Mouse (Mus musculus): ENCODE data around the gene Txnrd2.

The Txnrd2 gene

DNA sequence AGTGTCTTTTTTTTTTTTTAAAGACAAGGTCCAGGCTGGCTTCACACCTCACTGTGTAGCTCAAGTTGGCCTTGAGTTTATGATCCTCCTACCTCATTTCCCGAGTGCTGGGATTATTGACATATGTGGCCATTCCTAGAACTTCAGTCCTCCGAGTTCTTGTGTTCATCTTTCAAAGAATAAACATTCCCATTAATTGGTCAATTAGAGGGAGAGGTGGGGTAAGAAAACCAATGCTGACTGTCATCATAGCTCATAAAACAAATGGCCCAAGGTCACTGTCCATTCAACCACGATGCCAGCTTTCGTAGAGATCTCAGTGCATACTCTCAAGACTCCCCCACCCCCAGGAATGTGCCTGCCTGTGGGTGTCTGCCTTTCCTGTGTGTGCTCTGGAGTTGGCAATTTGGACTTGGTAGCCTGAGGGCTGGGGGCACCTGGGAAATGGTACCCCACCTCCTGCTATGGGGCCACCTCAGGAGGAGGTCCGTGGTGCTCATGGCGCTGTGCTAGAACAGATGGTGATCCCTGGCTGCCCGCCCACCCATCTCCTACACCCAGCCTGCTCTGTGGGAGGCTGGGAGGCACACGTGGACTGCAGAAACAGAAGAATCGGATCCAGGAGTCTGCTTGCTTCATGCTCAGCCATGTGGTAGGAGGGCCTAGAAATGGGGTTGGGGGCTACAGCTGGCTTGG is 25.4 kb downstream of the Txnrd2 start:
- ATAC-seq (ENCODE audit: low TSS enrichment): peak; percentile 64

DNA sequence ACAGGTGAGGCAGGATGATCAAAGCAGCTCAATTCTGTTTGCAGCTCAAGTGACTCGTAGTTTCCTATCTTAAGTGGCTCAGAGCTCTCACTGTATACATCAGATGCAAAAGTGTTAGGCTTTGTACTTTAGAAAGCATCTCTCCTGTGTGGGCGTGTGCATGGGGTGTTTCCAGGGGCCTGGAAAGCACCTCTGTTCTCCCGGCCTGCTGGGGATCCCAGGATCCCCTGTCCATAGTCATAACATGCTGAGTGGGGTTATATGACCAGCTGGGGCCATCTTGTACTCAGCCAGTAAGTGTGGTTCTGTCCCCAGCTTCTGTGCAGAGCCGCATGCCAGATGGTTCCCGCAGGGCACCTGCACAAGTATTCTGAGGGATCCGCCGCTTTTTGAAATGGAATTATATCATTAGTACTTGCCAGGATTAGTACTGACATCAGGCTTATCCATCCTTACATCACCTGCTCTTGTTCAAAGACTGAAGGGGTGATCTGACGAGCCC is 26.2 kb downstream of the Txnrd2 start:
- peak; percentile 59 for ATAC-seq (ENCODE audit: low TSS enrichment)

DNA sequence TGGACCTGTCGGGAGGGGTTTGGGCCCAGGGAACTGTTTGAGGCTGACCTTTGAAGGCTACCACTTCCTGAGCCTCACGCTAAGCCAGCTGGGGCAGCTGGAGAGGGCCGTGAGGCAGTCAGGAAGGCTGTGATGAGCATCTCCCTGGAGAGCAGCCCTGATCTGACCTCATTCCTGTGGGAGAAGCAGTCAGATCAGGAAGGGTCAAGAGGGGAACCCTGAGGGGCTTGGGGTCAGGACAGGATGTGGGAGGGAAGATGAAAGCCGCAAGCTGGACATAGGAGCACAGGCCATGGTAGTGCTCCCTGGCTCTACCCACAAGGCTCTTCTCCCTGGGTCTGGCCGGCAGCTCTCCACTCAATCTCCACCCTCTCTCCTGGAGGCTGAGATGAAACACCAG is 27.7 kb downstream of the Txnrd2 start:
- ATAC-seq (ENCODE audit: low TSS enrichment): no peak

DNA sequence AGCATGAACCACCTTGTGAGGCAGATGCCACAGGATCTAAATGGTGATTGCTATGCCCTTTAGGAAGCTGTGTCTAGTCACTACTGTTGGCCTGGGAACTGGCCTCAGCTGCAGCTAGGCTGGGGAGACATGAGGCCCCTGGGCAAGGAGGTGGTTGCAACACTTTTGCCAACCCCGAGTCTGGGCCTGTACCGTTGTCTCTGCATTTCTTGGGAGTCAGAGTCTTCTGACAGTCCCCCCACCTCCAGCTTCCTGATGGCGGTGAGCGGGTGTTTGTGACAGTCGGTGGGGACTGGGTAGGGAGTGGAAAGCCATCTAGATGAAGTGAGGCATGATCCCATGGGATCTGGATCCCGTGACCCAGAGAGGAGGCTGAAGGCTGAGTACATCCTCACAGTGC is 29.2 kb downstream of the Txnrd2 start:
- no peak for ATAC-seq (ENCODE audit: low TSS enrichment)

DNA sequence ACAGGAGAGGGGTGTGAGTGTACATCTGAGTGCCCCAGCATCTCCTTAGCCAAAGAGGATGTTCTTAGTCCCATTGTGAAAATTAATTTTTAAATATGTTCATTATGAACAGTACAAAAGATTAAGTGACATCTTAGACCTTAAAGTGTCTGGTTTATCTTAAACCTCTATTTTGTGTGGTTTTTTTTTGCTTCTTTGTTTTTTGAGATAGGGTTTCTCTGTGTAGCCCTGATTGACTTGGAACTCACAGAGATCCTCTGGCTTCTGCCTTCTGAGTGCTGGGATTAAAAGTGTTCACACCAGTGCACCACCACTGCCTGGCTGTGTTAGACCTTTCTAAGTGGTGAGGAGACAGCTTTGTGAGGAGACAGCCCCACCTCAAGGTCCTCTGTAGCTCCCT is 32.5 kb downstream of the Txnrd2 start:
- no peak for ATAC-seq (ENCODE audit: low TSS enrichment)

DNA sequence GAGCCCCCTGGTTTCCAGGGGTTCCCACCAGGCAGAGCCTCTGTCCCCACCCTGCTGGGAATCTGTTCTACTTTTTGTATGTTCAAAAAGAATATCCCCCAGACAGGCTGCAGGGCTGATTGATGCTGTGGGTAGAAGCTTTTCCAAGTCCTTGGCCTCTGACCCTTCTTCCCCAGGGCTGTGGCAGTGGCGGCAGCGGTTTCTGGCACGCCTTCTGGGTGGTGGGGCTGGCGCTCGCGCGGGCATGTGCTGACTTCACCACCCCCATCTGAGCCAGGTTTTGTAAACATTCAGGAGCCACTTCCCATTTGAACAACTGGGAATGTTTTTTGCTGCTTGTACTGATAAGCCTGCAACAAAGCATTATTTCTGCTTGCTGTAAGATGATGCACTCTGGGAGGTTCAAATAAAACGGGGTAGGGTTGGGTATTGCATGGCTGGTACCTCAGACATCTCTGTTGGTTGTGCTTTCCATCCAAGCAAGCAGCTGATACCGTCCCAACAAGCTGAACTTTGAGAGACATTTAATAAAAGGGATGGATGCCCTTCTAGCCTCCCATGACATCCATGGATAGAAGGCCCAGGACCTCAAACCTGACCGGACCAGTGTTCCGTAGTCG is 33.3 kb downstream of the Txnrd2 start:
- no peak for ATAC-seq (ENCODE audit: low TSS enrichment)

DNA sequence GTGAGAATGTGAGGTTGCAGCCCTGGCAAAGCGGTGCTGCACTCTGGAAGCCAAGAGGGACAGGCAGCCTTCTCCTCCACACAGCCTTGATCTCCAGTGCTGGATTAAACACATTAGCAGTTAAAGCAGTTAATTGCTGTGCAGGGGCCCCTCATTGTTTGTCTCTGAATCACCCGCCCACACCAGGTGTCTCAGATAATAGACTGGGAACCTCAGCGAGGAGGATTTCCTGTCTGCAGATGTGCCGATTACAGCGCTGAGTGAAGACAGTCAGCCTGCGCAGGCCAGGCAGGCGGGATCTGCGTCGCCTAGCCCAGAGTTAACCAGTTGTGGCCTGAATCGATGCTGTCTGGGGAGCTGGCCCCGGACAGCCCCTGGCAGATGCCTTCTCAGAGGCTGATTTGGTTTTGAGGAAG is 33.8 kb downstream of the Txnrd2 start:
- no peak for ATAC-seq (ENCODE audit: low TSS enrichment)

DNA sequence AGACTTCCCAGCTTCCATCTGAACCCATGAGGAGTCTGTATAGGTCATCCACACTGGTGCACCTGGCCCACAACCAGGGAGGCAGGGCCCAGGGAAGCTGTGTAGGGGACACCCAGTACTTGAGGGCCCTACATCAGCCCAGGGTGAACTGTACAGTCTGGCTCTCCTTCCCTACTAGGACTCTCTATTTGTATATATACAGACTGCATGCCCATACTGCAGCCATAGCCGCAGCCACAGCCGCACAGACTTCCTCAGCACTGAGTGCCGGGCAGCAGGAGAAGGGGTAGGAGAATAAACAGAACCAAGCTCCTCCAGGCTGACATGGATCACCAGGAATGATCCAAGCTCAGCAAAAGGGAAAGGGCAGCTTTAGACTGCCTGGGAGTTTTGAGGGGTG is 34.6 kb downstream of the Txnrd2 start:
- ATAC-seq (ENCODE audit: low TSS enrichment): no peak

DNA sequence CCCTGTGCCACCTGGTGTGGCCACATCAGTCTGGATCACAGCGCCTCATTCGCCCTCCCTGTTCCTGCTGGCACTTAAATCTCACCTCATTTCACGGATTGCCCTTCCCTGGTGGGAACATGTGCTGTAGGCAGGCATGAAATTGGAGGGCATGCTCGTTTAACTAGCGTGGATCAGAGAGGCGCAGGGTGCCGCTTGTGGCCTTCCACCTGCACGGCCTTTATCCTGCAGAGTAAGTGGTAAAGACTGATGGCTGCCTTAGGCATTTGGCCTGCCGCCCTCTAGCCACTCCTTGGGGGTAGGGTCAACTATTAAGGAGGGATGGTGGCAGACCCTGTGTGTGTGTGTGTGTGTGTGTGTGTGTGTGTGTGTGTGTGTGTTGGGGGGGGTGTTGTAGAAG is 35.8 kb downstream of the Txnrd2 start:
- ATAC-seq (ENCODE audit: low TSS enrichment): no peak

DNA sequence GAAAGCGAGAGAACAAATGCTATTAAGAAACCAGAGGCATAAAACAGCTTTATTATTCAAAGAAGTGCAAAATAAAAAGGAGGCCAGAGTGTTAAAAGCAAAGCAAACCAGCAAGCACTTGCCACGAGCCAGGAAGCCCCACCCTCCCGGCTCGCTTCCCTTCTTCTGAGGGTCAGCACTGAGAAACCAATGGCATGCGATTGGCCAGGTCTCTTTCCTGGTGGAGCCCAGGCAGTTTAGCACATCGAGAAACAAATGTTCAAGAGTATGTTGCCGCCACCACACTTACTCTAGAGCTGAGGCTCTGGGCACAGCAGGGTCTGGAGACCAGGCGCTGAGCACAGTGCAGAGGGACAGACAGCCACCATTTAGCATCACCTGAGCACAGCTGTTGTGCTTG is 36.4 kb downstream of the Txnrd2 start:
- no peak for ATAC-seq (ENCODE audit: low TSS enrichment)

DNA sequence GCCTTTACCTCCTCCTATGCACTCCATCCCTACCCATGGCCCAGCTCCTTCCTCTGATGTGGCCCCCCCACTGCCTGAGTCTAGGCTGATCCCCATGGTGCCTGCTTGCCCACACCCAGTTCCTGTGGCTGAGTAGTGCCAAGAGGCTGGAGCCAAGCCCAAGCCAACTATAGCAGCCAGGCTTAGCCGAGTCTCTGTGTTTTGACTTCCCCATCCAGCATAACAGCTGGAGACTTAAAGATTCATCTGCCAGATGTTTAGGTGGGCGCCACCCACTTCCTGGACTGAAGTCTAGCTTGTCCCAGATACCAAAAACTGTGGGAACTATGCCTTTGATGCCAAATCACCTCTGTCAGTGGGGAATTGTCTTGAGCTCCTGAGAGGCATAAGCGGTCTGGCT is 38.1 kb downstream of the Txnrd2 start:
- ATAC-seq (ENCODE audit: low TSS enrichment): peak; percentile 78

DNA sequence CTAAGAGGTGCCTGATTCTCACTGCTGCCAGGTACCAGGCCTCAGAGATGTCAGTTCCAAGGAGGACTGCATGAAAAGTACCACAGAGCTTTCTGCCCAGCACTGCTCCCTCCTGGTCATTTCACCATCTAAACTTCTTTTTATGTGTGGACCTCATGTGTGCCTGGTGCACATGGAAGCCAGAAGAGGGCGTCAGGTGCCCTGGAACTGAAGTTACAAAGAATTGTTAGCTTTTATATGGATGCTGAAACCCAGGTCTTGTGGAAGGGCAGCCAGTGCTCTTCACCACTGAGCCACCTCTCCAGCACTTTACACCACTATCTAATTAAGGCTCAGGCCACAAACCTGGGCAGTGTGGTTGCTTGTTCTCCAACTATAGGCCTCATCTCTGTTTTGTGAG is 44.6 kb downstream of the Txnrd2 start:
- ATAC-seq (ENCODE audit: low TSS enrichment): no peak

DNA sequence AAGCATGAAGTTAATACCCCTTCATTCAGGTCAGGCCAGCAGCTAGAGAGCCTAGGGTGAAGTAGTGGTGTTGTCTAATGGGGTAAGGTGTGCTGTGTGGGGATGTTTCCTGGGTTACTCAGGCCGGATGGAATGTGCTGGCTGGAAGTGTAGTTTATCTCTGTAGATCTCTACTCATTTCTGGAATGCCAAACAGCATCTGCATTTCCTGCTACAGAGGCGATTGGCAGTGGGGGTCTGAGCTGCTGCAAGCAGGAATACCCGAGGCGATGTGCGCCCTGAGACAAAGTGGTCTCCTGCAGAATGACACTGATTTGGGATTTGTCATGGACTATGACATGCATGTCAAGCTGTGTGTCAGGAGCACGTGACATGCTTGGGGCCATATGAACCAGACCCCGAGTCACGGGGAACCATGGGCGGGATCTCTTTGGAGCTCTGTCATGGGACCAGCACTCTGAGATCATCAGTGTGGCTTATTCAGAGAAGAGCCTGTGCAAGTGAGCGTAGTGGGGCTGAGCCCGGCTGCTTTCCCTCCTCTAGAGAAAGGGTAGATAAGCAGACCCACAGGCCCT is 45.3 kb downstream of the Txnrd2 start:
- no peak for ATAC-seq (ENCODE audit: low TSS enrichment)

DNA sequence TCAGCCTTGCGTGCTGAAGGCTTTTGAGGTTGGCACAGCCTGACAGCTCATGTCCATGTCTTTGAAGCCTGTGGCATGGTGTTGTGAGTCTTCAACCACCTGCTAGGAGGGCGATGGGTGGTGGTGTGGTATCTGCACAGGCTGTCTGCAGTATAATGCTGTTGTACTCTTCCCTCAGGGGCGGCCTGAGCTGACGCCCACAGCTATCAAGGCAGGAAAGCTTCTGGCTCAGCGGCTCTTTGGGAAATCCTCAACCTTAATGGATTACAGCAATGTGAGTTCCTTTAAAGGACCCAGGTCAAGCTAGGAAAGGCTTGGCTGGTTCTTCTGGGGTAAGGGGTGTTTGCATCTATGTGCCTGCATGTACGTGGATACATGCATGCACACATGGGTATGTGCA is 45.8 kb downstream of the Txnrd2 start:
- no peak for ATAC-seq (ENCODE audit: low TSS enrichment)

DNA sequence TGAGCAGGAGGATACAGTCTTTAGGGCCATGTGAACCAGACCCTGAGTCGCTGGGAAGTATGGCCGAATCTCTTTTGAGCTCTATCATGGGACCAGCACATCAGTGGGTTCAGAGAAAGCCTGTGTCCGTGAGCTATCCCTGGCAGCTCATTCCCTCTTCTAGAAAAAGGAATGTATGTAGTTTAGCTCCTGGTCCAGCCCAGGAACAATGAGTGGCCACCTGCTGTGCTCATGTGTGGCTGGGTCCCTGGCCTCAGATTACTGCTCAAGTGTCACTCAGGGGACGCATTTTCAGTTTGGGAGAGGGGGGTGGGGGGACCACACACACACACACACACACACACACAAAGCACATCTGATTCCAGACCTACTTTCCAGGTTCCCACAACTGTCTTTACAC is 46.2 kb downstream of the Txnrd2 start:
- ATAC-seq (ENCODE audit: low TSS enrichment): no peak

DNA sequence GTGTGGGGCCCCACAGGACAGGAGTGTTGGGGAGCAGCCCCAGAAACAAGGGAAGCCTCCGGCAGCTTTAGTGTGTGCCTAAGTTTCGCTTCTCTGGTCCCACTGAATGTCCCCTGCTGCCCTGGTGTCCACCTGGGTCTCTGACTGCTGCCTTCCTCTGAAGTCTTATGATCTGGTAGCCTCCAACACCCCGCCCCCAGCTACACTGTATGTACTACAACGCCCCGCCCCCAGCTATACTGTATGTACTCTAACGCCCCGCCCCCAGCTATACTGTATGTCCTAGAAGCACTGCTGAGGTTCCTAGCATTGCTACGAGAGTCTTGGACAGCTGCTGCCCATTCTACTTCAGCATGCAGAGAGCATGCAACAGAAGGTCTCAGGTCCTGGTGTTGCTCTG is 46.8 kb downstream of the Txnrd2 start:
- ATAC-seq (ENCODE audit: low TSS enrichment): no peak

DNA sequence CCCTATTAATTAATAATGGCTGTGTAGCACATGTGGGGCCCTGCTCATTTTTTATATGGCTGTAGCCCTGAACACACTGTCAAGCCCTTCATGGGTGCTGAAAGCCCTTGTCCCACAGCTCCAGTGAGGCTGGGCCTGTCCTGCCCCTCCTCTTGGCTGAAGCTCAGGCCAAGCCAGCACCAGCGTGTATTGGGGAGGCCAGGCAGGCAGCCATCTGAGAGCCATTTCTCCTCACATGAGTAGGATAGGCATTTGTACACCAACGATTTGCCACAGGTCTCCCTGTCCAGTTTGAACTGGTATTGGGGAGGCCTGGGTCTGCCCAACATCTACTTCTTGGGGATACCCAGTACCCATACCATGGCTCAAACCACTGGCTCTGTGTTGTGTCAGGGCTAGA is 47.8 kb downstream of the Txnrd2 start:
- ATAC-seq (ENCODE audit: low TSS enrichment): no peak

DNA sequence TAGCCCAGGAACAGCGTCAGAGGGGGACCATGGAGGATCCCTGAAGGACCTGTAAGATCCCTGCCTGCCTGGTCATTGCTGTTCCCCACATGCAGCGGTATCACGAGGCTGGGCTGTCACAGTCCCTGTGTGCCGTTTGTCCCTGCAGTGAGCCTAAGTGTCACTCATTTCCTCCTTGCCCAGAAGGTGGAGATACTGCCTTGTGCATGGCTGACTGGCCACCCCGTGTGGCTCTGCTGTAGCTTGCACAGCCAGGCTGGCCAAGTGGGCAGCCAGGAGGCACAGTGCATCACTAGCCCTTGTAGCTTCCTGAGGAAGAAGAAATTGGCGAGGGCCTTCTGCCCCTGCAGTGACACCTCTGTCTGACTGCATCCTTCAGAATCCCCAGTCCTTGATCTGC is 51.8 kb downstream of the Txnrd2 start:
- ATAC-seq (ENCODE audit: low TSS enrichment): no peak

DNA sequence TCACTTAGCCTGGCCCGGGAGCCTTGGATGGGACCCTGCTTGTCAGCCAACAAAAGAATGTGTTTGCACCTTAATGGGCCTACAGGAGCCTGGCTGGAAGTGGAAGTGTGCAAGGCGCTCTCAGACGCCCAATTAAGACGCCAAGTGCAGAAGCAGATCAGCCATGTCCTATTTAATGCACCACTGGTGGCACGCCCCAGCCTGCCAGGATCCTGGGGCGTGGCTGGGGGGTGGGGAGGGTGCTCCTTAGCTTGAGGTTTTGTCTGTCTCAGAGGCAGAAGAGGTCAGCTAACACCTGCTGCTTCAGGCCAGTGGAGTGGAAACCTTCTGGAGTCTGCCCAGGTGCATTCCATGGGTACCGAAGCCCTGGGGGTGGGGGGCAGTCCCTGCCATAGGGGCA is 53.5 kb downstream of the Txnrd2 start:
- ATAC-seq (ENCODE audit: low TSS enrichment): no peak

DNA sequence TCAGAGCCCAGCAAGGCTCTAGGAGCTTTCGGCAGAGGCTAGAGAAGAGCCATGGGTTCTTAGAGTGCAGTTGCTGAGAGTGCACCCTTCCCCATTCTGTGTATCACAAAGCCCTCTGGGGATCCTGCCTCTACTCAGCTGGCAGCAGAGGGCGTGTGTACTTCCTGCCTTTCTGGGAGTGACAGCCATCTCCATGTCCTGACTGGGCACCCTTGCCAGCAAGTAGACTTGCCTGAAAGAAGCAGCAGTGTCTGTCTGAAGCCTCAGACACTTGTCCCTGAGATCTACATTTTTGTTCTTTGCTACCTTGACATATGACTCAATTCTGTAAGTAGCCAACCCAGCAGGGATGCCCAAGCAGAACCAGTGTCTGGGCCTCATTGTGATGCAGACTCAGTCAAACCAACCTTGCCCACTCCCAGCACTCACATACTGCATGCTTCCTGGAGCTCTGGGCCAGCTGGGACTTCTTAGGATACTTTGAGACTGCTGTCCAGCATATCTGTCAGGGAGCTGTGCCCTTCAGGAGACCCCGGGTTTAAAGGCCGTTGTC is 54.8 kb downstream of the Txnrd2 start:
- ATAC-seq (ENCODE audit: low TSS enrichment): no peak

DNA sequence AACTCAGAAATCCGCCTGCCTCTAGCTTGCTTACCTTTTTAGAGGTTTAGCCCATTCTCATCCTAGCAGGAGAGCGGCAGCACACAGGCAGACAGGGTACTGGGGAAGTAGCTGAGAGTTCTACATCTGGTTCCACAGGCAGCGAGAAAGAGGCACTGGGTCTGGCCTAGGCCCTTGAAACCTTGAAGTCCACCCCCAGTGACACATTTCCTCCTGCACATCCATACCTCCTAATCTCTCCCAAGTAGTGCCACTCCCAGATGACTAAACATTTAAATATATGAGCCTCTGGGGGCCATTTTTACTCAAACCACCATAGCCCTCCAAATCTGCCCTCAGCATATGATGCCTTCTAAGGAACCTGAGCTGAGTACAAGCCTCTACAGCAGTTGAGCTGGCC is 56.2 kb downstream of the Txnrd2 start:
- ATAC-seq (ENCODE audit: low TSS enrichment): no peak

DNA sequence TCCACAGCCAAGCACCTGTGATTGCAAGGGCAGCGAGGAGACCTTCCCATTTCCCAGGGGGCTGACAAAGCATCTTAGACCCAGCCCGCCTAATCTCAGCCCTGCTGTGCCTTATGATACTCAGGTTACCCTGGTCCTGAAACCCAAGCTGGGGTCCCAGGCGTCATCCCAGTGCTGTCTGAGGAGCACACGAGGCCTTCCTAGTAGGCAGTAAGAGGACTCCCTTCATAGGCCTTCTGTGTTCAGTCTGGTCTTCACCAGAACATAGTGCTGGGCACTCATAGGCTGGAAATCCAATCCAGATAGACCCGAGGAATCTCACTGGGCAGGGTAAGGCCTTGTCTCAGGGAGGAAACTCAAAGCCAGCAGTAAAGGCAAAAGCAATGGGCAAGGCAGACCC is 57.7 kb downstream of the Txnrd2 start:
- ATAC-seq (ENCODE audit: low TSS enrichment): no peak

DNA sequence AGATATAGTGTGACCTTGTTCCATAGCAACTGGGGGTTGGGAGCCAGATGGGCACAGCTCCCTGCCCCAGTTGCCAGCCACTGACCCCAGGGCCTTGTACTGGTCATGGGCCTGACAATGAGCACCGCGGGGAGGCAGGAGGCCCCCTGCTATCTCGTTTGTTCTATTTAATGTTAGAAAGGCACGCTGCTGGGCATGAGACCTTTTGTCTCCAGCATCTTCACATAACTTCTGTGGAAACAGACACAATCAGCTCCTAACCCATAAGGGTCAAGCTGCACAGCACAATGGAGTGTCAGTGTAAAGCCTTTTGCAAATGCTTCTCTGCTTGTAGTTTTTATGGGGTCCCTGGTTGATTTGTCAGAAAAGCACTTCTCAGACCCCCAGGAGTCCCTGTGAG is 58.2 kb downstream of the Txnrd2 start:
- no peak for ATAC-seq (ENCODE audit: low TSS enrichment)
